Mouse (Mus musculus): ENCODE results near the gene Dusp1.

The Dusp1 gene

DNA sequence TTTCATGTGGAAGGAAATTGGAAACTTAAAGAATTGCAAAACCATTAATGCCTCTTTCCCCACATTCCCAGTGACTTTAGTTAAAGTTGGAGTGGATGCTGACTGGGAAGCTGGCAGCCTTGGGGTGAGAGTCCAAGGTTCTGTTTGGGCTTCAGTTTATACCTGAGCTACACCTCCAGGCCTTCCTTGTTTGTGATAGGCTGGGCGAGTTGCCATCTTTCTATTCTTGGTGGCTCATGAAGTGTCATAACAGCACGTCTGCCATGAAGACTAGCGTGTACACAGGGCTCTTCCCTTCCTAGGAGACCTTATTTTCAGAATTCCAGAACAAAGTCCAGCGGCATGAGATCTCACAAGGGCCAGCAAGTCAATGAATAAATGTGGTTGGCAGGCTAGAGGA is 39.2 kb downstream of the Dusp1 start:
- no peak for DNase-seq

- no peak for DNase-seq
Measured at GRCm38 (mm10) chr17:26518306-26518705, 43.6 kb downstream of the Dusp1 start.

- DNase-seq: no peak
Measured at GRCm38 (mm10) chr17:26515675-26516074, 46.3 kb downstream of the Dusp1 start.

GRCm38 (mm10) chr17:26514581-26515030 is 47.3 kb downstream of the Dusp1 start:
- no peak for DNase-seq

GRCm38 (mm10) chr17:26513459-26514290 is 48.3 kb downstream of the Dusp1 start:
- no peak for DNase-seq

- DNase-seq: no peak
Measured at GRCm38 (mm10) chr17:26512961-26513360, 49.0 kb downstream of the Dusp1 start.

GRCm38 (mm10) chr17:26511816-26512774 is 49.8 kb downstream of the Dusp1 start:
- no peak for DNase-seq

- DNase-seq: no peak
Measured at GRCm38 (mm10) chr17:26511256-26511655, 50.7 kb downstream of the Dusp1 start.

DNA sequence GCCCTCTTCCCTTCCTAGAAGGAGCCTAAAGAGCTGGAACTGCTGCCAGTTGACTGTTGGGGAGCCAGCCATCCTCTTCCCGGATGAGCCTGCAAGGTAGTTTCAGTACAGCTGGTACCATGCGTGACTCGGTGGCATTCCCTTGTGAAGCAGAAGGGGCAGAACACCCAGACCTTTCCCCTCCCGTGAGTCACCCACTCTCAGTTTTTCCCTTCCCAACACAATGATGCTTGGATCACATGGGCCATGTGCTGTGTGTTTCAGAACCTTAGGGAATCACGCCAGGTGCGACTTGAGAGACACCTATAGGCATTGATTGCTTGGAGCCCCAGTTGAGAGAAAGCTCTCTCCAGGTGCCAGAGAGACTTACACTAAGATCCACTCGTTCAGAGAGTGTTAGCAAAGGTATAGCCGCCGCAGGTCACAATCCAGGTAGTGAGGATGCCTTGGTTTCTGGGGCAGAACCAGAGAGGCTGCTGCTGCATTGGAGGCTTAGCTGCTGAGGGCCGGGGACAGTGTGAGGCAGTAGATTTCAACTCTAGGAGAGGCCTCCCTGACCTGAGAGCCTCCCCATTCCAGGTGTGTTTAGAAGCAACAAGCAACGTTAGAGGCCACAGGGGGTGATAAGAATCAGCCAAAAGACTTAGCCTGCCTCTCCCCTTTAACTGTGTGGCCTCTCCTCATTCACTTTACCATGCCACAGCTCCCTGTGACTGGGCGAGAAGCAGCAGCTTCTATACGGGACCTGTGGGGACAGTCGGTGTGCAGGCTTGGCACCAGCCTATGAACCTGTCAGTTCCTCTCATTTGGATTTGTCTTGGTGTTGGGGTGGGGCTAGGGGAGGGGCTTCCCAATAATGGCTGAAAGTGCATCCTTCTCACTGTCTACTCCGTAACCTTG is 51.5 kb downstream of the Dusp1 start:
- DNase-seq: no peak

GRCm38 (mm10) chr17:26508961-26509771 is 52.8 kb downstream of the Dusp1 start:
- DNase-seq: peak; percentile 55

- peak; percentile 95 for DNase-seq
Measured at GRCm38 (mm10) chr17:26508345-26508960, 53.5 kb downstream of the Dusp1 start.

GRCm38 (mm10) chr17:26507966-26508344 is 54.0 kb downstream of the Dusp1 start:
- peak; percentile 80 for DNase-seq

DNA sequence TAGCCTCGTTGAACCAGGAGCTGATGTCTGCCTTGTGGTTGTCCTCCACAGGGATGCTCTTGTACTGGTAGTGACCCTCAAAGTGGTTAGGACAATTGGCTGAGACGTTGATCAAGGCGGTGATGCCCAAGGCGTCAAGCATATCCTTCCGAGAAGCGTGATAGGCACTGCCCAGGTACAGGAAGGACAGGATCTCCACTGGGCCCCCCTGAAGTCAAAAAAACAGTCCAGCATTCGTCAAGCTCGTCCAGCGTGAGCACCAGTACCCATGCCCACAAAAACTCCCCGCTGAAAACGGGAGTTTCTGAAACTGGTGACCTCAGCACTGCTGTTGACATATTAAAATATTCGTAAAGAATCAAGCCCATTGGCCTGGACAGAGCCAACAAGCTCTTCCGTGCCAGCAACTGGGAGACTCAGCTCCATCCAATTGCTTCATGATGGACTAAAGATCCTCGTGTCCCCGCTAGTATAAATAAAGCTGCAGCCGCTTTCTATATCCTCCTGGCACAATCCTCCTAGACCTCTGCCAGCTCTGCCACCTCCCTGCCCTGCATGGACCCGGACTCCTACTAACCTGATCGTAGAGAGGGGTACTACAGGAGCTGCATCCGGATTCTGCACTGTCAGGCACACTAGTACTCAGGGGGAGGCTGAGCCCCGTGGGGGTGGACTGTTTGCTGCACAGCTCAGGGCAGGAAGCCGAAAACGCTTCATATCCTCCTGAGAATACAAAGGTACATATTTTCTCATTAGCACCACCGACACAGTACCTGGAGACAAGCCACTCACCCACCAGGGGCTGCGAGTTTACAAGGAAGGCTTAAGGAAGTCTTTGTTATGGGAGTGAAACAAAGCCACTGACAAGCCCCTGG is 54.7 kb downstream of the Dusp1 start:
- peak; percentile 42 for DNase-seq

- DNase-seq: no peak
Measured at GRCm38 (mm10) chr17:26506031-26506641, 55.8 kb downstream of the Dusp1 start.

DNA sequence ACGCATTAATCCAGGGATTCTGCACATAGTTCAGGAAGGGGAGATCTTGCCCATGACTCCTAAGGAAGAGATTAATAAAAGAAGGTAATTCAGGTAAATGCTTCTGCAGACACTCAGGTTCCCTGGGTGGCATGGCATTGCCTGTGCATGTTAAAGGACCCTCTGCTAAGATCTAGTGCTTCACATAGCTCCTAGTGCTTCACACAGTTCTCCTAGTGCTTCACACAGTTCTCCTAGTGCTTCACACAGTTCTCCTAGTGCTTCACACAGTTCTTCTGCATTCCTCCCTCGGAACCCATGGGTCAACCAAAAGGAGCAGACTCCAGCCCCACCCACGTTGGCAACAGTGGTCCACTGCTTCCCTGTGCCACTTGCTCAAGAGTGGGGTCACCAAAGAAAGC is 56.7 kb downstream of the Dusp1 start:
- no peak for DNase-seq

DNA sequence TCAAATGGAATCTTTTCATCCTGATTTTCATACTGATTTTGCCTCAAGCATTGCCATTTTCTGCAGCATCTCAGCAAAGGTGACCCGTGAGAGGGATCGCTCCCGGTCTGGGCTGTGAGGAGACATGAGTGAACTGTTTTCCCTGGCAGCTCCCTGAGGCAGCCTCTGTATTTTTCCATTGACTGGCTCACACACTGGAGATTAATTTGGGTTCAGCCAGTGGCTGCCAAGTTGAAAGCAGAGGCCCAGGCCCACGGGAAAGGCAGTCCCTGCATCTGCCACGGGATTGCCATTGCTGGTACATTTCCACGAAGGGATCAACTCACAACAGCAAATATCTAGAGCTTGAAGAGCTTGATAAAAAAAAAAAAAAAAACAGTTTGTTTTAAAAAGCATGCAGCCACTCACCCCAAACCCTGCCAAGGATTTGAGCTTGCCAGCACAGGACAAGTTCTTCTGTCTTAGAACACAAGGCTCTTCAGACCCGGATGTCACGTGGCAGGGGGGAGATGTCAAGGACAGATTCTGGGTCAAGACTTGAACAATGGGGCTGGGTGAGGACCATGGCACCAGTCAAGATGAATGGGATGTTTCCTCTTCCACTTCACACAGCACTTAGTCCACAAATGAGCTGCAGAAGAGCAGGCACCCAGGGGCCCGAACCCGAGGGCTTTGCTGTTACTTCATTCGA is 57.8 kb downstream of the Dusp1 start:
- DNase-seq: peak; percentile 76

DNA sequence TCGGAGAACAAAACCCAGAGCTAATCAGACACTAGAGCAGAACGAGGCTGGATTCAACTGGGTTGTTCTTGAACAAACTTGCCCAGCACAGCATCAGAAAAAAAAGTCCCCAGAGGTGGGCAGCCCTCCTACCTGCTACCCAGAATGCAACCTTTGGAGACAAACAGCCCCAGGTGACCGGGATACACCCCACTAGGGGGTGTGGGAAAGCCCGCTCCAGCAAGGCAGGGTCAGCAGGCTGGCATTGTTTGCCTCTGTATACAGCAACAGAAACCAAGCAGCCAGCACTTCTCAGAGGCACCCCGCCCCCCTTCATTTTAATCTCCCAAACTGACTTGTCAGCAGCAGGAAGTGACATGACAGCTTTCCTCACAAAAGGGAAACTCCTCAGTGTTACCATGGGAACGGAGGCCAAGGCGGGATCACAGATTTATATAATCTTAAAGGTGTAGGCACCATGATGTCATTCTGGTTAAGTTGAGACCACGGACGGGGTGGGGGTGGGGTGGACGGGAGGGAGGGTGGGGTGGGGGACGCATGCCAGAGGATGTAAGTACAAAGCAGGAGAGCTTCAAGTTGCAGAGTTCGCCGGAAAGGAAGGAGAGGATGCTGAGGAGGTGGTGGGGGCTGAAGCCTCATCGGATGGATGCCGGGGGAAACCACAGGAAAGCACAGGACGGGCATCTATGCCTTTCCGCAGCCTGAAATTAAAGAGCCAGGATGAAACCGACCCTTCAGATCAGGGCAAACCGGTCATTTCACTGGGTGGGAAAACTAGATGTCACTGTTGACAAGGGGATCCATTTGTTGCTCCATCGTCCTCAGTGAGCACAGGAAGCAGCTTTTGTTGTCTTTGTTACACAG is 58.9 kb downstream of the Dusp1 start:
- DNase-seq: peak; percentile 68

DNA sequence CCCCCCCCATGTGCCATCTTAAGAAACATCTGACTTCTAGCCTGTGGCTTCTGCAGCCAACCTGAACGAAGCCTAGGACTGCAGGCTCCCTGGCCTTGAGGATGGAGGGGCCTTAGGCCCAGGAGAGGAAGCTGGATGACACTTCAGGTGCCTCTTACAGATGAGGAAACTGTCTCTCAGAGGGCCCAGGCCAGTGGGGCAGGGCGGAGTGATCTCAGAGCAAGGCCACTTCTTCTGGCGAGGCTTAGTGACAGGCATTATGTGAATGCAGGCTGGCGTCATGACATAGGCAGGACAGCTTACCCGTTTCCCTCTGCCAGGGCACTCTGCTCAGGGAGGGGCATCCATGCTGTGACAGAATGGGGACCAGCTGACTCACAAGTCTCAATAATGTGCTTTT is 60.1 kb downstream of the Dusp1 start:
- no peak for DNase-seq
